Mouse (Mus musculus) embryonic facial prominence, embryonic 11.5 days (tissue): ENCODE data around the gene Myo3b. TPM values are rescaled to one million over a fixed set of nuclear protein-coding genes. Genes with fewer than 3 reads are reported as not detected.

Experiments used
- ATAC-seq: fragments of 200-750 bp; cut with Nextera tagmentation; replicated peaks from 2 replicates; pipeline ENCODE4 v1.8.0; 2017; ENCODE audit warnings: low read depth; ENCODE audit not compliant: insufficient number of reproducible peaks, low FRiP score, low TSS enrichment
- DNase-seq: peaks from one replicate; pipeline ENCODE4 v3.0.0-alpha.2; 2015; ENCODE audit warnings: low spot score
- H3K27ac ChIP-seq: fragments of 300-500 bp; sonication (generic); replicated peaks from 2 replicates; pipeline ENCODE4 v1.5.1; 2014; ENCODE audit warnings: mild to moderate bottlenecking, low read depth, low read length, control low read depth
- H3K27me3 ChIP-seq: fragments of 300-500 bp; sonication (generic); 2 replicates; pipeline ENCODE4 v1.6.1; 2014; ENCODE audit warnings: mild to moderate bottlenecking, low read length, moderate library complexity, mixed read lengths; ENCODE audit not compliant: control insufficient read depth, insufficient read depth
- H3K36me3 ChIP-seq: fragments of 300-500 bp; sonication (generic); replicated peaks from 2 replicates; pipeline ENCODE4 v1.6.1; 2014; ENCODE audit warnings: low read depth, mild to moderate bottlenecking, low read length, moderate library complexity, mixed read lengths; ENCODE audit not compliant: control insufficient read depth, insufficient read depth
- H3K4me1 ChIP-seq: fragments of 300-500 bp; sonication (generic); 2 replicates; pipeline ENCODE4 v1.6.1; 2014; ENCODE audit warnings: low read length, mixed read lengths; ENCODE audit not compliant: control insufficient read depth, insufficient read depth
- H3K4me2 ChIP-seq: fragments of 300-500 bp; sonication (generic); 2 replicates; pipeline ENCODE4 v1.6.1; 2014; ENCODE audit warnings: low read depth, mild to moderate bottlenecking, control low read depth, low read length, moderate library complexity
- H3K4me3 ChIP-seq: fragments of 300-500 bp; sonication (generic); 2 replicates; pipeline ENCODE4 v1.5.1; 2014; ENCODE audit warnings: low read depth, low read length, control low read depth
- H3K9ac ChIP-seq: fragments of 300-500 bp; sonication (generic); replicated peaks from 2 replicates; pipeline ENCODE4 v1.6.1; 2014; ENCODE audit warnings: mild to moderate bottlenecking, control low read depth, low read length
- H3K9me3 ChIP-seq: fragments of 300-500 bp; sonication (generic); replicated peaks from 2 replicates; pipeline ENCODE4 v1.6.1; 2016; ENCODE audit warnings: mild to moderate bottlenecking, low read length, inconsistent platforms, mixed read lengths; ENCODE audit not compliant: control insufficient read depth
- WGBS: fragments of 180-500 bp; shearing (Covaris S2); extraction: QIAGEN DNeasy Blood & Tissue Kit; methylation state at CpG from one replicate; pipeline ENCODE4 v1.1.7; 2014; 5-methylcytosine and 5-hydroxymethylcytosine counted together
- polyA plus RNA-seq: library from polyadenylated mRNA; unstranded; fragments of >200 nt; fragmentation: Nextera tagmentation; extraction: Ambion mirVana; gene quantifications from 2 replicates; pipeline ENCODE4 v1.2.1, GENCODE M21; 2014

The Myo3b gene
- polyA plus RNA-seq, 1 experiment from 2014 or later = 0.07 TPM

DNA sequence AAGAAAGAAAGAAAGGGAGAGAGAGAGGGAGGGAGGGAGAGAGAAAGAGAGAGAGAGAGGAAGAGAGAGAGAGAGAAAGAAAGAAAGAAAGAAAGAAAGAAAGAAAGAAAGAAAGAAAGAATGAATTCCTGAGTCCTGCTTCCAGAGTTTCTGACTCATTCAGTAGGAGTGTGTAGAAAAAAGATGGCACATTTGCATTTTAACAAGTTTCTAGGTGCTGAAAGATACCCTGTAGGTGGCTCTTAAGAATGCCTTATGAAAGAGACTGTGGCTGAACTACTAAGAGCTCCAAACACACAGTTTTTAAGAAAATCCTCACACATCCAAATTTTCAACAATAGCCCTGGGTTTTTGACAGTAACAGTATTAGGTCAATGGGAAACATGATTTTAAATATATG, 264.0 kb downstream of the Myo3b start:
- H3K4me1 ChIP-seq = no peaks in the 10 kb centered on the region
- ATAC-seq (no peak), DNase-seq (no peak)

DNA sequence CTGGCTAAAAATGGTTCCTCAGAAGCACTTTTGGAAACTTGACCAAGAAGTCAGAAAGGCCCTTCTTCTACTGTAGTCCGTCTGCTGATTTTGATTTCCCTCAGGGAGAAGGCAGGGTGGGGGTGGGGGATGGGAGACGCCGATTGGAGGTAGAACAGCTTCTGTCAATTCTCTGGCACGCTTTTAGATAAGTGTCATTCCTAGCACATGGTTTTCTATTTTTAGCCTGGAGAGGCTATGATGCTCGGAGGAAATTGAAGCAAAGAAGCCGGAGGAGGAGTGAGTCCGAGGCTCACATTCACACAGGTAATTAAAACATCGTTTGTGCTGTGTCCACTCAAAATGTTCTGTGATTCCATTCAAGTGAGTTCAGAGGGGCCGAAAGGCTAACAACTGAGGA, 276.2 kb downstream of the Myo3b start:
- H3K27me3 ChIP-seq = no peaks in the 10 kb centered on the region
- H3K9me3 ChIP-seq = no peaks in the 10 kb centered on the region
- no peak overlapping the region for H3K27ac ChIP-seq
- 0 out of 2 replicates have a peak, but pooled peaks cover 2% of the 10 kb centered on the region for H3K4me1 ChIP-seq
- no peak for ATAC-seq
- no peak overlapping the region for H3K9ac ChIP-seq
- DNase-seq = no peak
- no peaks in the 10 kb centered on the region for H3K36me3 ChIP-seq
- H3K4me3 ChIP-seq = no peak overlapping the region
- H3K4me2 ChIP-seq = no peak overlapping the region
- WGBS = 58% methylated on average over 9 of the region's 9 CpGs

More for the DNA sequence above, 264.0 kb downstream of the Myo3b start:
- Histone ChIP-seq H3K27me3 (no peaks in the 10 kb centered on the region), H3K27ac (no peak overlapping the region), H3K9ac (no peak overlapping the region), H3K36me3 (no peaks in the 10 kb centered on the region), H3K9me3 (no peaks in the 10 kb centered on the region), H3K4me2 (no peak overlapping the region), H3K4me3 (no peak overlapping the region)

DNA sequence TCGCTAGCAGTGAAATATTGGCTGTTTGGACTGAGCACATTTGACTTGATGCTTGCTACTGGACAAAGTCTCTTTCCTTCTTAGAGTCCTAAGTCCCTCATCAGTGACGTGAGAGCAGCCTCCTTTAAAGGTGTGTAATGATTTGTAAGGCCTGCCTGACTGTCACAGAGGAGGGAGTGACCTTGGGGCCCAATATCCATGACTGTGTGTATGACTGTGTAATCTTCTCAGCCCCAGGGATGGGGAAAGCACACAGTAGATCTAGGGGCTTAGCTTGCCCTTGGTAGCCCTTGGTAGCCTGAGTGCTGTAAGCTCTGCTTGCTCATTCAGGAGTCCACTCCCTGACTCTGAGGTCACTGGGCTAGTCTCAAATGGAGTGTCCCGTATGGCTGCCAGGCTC, 276.8 kb downstream of the Myo3b start:
- H3K9me3 ChIP-seq = no peaks in the 10 kb centered on the region
- no peak overlapping the region for H3K9ac ChIP-seq
- H3K4me2 ChIP-seq = no peak overlapping the region
- 0 out of 2 replicates have a peak, but pooled peaks cover 2% of the 10 kb centered on the region for H3K4me1 ChIP-seq
- DNase-seq (no peak), ATAC-seq (no peak)
- no peaks in the 10 kb centered on the region for H3K36me3 ChIP-seq
- no peaks in the 10 kb centered on the region for H3K27me3 ChIP-seq
- no peak overlapping the region for H3K27ac ChIP-seq
- WGBS = 80% methylated on average over 3 of the region's 3 CpGs
- no peak overlapping the region for H3K4me3 ChIP-seq

DNA sequence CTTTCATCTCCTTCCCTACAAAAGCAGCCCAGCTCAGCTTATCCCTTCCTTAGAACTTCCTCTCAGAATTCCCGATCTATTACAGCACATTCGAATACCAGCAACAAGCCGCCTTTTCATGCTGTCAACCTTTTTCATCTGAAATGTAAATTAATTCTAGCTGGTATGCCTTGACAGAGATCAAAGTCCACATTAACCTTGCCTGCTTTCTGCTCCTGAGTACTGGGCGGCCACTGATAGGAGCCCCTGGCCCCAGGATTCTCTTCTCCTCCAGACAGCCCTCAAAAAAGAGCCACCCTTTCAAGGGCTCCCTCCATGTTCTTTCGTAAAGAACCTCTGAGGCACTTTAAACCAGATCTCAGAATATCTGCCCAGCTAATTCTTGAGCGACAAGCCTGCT, 278.9 kb downstream of the Myo3b start:
- no peak for DNase-seq
- Histone ChIP-seq H3K9ac (no peak overlapping the region), H3K4me1 (0 out of 2 replicates have a peak, but pooled peaks cover 2% of the 10 kb centered on the region), H3K36me3 (no peaks in the 10 kb centered on the region), H3K27me3 (no peaks in the 10 kb centered on the region), H3K27ac (no peak overlapping the region), H3K9me3 (no peaks in the 10 kb centered on the region), H3K4me3 (no peak overlapping the region), H3K4me2 (no peak overlapping the region)
- 20% methylated on average over 6 of the region's 6 CpGs for WGBS
- ATAC-seq = no peak

DNA sequence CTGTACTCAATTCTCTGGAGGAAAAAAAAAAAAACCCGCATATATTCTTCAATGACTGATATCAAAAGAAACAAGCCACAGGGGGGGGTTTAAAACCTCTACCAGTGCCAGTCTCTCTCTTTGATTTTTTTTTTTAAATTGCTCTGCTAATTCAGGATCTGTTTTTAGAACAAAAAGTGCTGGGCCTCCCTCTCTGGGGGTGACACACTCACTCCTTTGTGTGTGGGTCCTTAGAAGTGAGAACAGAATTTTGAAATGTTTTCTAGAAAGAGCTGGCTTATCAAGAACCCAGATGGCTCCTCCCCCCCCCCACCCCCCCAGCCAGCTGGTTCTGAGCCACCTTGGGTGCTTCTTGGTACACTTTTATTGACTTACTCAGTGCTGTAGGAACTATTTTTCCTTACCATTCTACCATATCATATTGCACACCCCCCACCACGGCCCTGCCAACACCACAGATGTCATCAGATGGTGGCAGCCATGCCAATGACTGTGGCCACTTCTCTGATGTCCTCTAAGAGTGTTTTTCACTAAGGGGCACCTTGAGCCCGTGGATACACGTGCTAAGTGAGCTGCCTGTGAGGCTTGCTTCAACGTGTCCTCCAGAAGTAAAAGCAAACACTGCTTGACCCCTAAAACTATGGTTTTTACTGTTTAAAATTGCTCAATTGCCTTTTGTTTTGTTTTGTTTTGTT, 280.1 kb downstream of the Myo3b start:
- ATAC-seq (no peak), DNase-seq (no peak)
- H3K9ac ChIP-seq = no peak overlapping the region
- no peak overlapping the region for H3K4me3 ChIP-seq
- H3K4me1 ChIP-seq = 0 out of 2 replicates have a peak, but pooled peaks cover 2% of the 10 kb centered on the region
- no peaks in the 10 kb centered on the region for H3K9me3 ChIP-seq
- WGBS = 53% methylated on average over 5 of the region's 5 CpGs
- no peaks in the 10 kb centered on the region for H3K27me3 ChIP-seq
- H3K4me2 ChIP-seq = no peak overlapping the region
- no peaks in the 10 kb centered on the region for H3K36me3 ChIP-seq
- no peak overlapping the region for H3K27ac ChIP-seq

DNA sequence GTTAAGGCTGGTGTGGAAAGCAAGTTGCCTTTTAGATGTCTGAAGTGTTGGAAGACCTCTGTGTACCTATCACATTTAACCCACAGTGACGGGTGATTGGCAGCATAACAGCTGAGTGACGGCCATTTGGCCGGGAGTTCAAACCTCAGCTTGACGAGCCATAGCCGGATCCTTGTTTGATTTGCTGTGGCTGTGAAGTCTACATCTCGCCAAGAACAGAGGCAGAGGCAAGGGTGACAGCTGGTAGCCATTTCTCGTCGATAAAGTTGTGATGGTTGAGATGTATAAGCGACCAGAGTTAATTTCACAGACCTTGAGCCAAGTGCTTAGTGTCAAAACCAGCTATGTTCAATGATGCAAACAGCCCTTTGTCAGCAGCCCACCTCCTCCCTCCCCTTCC, 283.8 kb downstream of the Myo3b start:
- 55% methylated on average over 9 of the region's 9 CpGs for WGBS
- Histone ChIP-seq H3K4me2 (no peak overlapping the region), H3K27ac (no peak overlapping the region), H3K36me3 (no peaks in the 10 kb centered on the region), H3K9ac (no peak overlapping the region), H3K9me3 (no peaks in the 10 kb centered on the region), H3K4me3 (no peak overlapping the region), H3K27me3 (no peaks in the 10 kb centered on the region), H3K4me1 (0 out of 2 replicates have a peak, but pooled peaks cover 2% of the 10 kb centered on the region)
- DNase-seq = peak; percentile 36
- no peak for ATAC-seq

DNA sequence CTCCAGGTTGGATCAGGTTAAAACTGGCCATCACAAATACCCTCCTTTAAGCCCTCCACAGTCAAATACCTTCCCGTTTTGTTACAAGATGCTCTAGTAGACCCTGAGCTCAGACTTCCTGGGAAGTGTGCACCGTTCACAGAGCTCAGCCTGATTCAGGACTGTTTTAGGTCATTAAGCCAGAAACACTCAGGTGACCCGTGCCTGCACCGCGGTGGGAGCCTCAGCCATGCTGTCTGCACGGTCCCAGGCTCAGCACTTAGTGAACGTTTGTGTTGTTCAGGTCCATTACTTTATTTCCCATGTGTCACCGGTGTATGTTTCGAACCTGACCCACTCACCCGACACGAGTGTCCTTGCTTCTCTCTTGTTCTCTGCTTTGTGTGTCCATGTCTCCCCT, 288.7 kb downstream of the Myo3b start:
- H3K9me3 ChIP-seq = no peaks in the 10 kb centered on the region
- H3K27ac ChIP-seq = no peak overlapping the region
- ATAC-seq (no peak), DNase-seq (no peak)
- 79% methylated on average over 11 of the region's 11 CpGs for WGBS
- no peaks in the 10 kb centered on the region for H3K4me1 ChIP-seq
- H3K9ac ChIP-seq = no peak overlapping the region
- H3K36me3 ChIP-seq = no peaks in the 10 kb centered on the region
- H3K4me2 ChIP-seq = no peak overlapping the region
- no peaks in the 10 kb centered on the region for H3K27me3 ChIP-seq
- no peak overlapping the region for H3K4me3 ChIP-seq

DNA sequence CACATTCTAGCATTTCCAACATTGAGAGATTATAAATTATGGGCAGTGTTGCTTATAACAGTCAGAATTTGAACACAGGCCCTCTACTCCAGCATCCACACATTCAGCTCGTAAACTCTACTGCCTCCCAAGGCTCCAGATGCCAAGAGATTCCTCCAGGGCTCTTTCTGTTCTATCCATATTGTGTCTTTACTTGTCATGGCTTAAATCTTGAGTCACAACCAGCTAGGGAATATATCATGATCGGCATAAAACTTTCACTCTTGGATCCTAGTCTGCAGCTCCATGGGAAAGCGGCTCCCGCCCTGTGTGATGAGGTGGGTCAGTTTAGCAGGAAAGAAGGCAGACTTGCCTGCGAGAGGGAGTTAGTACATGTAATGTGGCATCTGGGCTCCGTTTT, 294.0 kb downstream of the Myo3b start:
- 90% methylated on average over 6 of the region's 6 CpGs for WGBS
- no peak overlapping the region for H3K27ac ChIP-seq
- H3K4me3 ChIP-seq = no peak overlapping the region
- no peaks in the 10 kb centered on the region for H3K9me3 ChIP-seq
- no peak for ATAC-seq
- no peak overlapping the region for H3K9ac ChIP-seq
- H3K27me3 ChIP-seq = no peaks in the 10 kb centered on the region
- no peaks in the 10 kb centered on the region for H3K36me3 ChIP-seq
- no peak overlapping the region for H3K4me2 ChIP-seq
- DNase-seq = no peak
- H3K4me1 ChIP-seq = peaks cover 2% of the 10 kb centered on the region; the same call in 1 of the 2 replicates
